Mouse (Mus musculus): ENCODE results near the gene Gucy2c. TPM values are rescaled to one million over a fixed set of nuclear protein-coding genes. Genes with fewer than 3 reads are reported as not detected.
A peak's percentile ranks its signal among the peaks of the same experiment; 100 is the strongest.

Gene Gucy2c
- polyA plus RNA-seq, 1 experiment from 2014 or later, result 0.05 TPM

DNA sequence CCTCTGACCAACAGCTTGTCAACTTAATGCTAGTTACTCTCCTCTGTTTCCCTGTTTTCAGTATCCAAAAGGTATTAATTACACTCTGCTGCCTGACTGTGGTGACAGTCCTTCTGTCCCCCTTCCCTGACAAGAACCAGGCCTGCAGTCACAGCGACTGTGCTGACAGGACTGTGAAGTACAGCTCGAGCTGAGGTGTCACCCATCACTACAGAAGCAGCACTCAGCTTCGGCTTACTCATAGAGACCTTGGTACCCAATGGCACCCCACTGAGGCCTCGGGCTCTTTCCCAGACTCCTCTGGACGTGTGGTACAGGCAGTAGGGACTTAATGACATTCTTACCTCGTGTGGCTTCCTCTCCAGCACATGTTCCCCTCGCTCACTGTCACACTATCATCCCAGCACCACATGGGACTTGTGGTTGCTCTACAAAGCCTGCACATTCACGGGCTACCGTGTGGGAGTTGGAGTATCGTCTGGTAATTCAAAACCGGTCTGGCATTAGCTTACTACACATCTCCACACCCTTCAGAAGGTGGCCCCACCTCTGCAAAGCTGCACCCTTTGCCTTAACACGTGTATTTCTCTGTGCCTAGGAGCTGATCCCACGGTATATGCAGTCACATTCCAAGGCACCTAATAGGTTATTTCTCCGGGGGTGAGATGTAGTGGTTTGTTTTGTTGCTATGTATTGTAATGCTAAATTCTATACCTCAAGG, 113.1 kb downstream of the Gucy2c start:
- WGBS, result 62% methylated on average over 14 of the region's 14 CpGs
- Histone ChIP-seq H3K36me3 (no peaks in the 10 kb centered on the region), H3K9me3 (no peaks in the 10 kb centered on the region), H3K27ac (no peak overlapping the region), H3K4me3 (no peak overlapping the region), H3K4me1 (replicated peaks) (no peaks in the 10 kb centered on the region), H3K27me3 (ENCODE audit: insufficient read depth, poor library complexity, severe bottlenecking) (peaks cover 7% of the 10 kb centered on the region)
- no peak for DNase-seq (ENCODE audit: low spot score)

DNA sequence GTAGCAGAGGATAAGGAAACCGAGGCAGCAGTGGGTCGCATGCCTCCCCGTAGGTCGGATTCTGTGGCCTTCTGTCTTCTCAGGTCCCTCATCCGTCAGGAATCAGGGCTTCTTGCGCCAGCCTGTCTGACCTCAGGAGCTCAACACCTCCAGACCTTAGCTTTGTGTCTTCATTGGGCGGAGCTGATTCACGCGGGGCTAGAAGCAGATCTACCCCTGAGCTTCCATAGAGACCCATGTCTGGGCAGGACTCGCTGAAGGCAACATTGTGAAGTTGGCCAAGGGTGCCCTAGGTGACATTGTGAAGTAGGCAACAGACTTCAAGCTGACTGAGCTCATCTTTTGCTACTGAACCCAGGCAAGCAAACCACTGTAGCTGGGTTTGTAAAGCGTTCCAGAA, 119.5 kb downstream of the Gucy2c start:
- peaks cover 13% of the 10 kb centered on the region for H3K4me1 ChIP-seq (replicated peaks)
- peaks cover 44% of the 10 kb centered on the region for H3K27me3 ChIP-seq (ENCODE audit: insufficient read depth, poor library complexity, severe bottlenecking)
- WGBS, result 17% methylated on average over 11 of the region's 11 CpGs
- H3K9me3 ChIP-seq, result no peaks in the 10 kb centered on the region
- no peak for DNase-seq (ENCODE audit: low spot score)
- no peak overlapping the region; the same call in 1 of the 2 replicates for H3K27ac ChIP-seq
- no peaks in the 10 kb centered on the region for H3K36me3 ChIP-seq
- H3K4me3 ChIP-seq, result peak overlapping the region; percentile 54

DNA sequence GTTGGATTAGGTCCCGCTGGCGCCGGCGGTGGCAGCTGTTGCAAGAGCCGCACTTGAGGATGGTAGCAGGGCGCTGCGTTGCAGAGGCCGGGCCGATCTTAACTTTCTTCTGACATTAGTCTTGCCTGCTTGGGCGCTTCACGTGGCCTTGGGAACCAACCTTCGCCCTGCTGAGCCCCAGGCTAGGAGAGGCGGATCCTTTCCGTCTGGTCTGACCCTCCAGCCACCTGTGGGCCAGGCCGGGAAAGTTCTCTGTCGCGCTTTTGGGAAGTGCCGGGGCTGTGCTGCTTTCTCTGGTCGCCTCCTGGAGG, 119.9 kb downstream of the Gucy2c start, which contains the start of gene Plbd1:
Gene Plbd1, minus strand, starts transcription at position 223 of the 311 bp plus-strand sequence.
- peak within 1 kb of the TSS; percentile 54 for H3K4me3 ChIP-seq
- H3K9me3 ChIP-seq, result no peaks in the 10 kb centered on the region
- WGBS, result under 1% methylated on average over 19 of the region's 19 CpGs
- peak; percentile 55 for DNase-seq (ENCODE audit: low spot score)
- no peaks in the 10 kb centered on the region for H3K36me3 ChIP-seq
- peak within 1 kb of the TSS; percentile 66; the same call in 1 of the 2 replicates for H3K27ac ChIP-seq
- peaks cover 44% of the 10 kb centered on the region for H3K27me3 ChIP-seq (ENCODE audit: insufficient read depth, poor library complexity, severe bottlenecking)
- H3K4me1 ChIP-seq (replicated peaks), result peaks cover 13% of the 10 kb centered on the region

DNA sequence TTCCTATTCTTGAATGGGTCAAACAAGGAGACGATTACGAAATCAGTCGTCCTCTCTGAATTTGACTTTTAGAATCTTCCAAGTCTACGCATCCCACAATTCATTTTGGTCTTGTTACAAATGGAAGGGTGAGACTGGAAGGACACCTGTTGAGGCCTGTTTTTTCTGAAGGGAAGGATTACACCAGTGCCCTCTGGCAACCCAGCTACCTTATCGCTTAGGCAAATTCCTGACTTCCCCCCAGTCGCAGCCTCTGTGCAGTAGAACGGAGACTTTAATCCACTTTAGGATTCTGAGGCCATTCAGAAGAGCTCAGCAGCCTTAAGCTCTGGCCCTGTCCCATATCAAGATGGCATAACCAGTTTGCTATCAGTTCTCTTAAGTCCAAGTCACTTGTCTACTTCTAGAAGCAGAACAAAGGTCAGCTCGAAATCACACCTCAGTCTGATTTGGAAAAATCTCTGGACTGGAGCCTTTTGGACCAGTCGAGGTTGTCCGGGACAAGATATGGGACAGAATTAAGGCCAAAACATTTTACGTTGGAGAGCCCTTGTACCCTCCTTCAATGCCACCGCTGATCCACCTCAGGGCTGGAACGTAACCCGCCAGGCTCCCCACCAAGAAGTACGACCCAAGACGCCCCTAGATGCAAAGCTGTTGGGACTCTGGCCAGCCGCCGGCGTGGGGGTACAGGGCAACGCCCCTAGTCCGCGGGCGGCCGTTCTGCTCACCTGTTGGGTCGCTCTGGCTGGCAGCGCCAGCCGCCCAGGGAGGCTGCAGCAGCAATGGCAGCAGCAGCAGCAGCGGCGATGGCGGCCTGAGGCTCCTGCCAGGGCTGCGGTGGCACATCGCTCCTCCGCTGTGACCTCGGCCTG, 120.5 kb downstream of the Gucy2c start:
- DNase-seq (ENCODE audit: low spot score), result no peak
- peak overlapping the region; percentile 66; the same call in 1 of the 2 replicates for H3K27ac ChIP-seq
- WGBS, result 15% methylated on average over 34 of the region's 34 CpGs
- H3K4me3 ChIP-seq, result peak overlapping the region; percentile 54
- peaks cover 13% of the 10 kb centered on the region for H3K4me1 ChIP-seq (replicated peaks)
- no peaks in the 10 kb centered on the region for H3K9me3 ChIP-seq
- H3K27me3 ChIP-seq (ENCODE audit: insufficient read depth, poor library complexity, severe bottlenecking), result peaks cover 44% of the 10 kb centered on the region
- H3K36me3 ChIP-seq, result no peaks in the 10 kb centered on the region

DNA sequence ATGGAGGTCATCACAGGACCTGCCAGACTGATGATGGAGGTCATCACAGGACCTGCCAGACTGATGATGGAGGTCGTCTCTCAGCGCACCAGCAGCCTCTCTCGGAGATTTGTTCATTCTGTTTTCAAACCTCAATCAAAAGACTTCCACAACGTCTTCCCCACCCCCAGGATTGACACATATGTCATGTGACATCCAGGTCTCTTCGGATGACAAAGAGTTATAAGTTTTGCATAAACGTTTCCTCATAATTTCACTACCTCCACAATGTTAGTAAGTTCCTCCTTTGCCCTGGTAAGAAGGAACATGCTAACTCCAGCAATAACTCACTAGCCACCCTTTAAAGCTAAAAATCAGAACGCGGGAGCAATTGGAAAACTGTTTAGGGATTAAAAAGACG, 122.3 kb downstream of the Gucy2c start:
- WGBS, result 93% methylated on average over 9 of the region's 9 CpGs

DNA sequence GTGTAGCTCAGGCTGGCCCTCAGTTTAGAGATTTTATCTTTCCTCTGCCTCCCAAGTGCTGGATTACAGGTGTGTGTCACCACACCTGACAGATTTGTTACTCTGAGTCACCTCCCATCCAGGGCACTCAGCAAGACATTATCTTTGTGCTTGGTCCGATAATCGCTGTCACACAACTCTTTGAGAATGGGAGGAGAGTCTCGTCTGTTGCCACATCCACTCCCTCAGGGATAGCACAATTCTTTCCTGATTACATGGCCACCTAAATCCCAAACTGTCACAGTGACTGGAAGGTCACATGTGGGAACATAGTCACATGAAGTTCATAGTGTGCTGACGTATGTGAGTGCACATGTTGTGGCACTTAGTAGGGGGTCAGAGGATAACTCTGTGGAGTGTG, 123.3 kb downstream of the Gucy2c start:
- WGBS, result 87% methylated on average over 4 of the region's 4 CpGs
- DNase-seq (ENCODE audit: low spot score), result no peak
- Histone ChIP-seq H3K4me3 (no peak overlapping the region), H3K4me1 (replicated peaks) (peaks cover 13% of the 10 kb centered on the region), H3K27me3 (ENCODE audit: insufficient read depth, poor library complexity, severe bottlenecking) (peaks cover 36% of the 10 kb centered on the region), H3K9me3 (no peaks in the 10 kb centered on the region), H3K36me3 (no peaks in the 10 kb centered on the region), H3K27ac (no peak overlapping the region)

More for the DNA sequence above, 122.3 kb downstream of the Gucy2c start:
- Histone ChIP-seq H3K4me3 (no peak overlapping the region), H3K4me1 (replicated peaks) (peaks cover 13% of the 10 kb centered on the region), H3K27me3 (ENCODE audit: insufficient read depth, poor library complexity, severe bottlenecking) (peaks cover 44% of the 10 kb centered on the region), H3K27ac (no peak overlapping the region), H3K36me3 (no peaks in the 10 kb centered on the region), H3K9me3 (no peaks in the 10 kb centered on the region)
- no peak for DNase-seq (ENCODE audit: low spot score)

DNA sequence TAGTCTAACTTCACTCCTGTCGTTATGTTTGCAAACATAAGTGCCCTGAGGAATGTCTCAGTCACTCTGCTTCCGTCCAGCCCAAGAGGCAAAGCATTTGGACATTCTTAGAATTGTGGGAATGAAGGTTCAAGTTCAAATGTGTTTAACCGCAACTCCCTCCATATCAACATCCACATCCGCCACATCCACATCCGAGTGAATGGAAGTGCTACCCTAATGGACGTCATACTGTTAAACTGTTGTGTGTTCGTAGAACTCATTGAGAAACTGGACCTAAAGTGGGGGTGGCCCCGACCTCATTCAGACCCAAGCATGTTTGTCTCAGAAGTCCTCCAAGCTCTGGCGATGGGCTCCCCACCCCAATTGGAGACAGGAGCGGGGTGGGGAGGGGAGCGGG, 125.8 kb downstream of the Gucy2c start:
- H3K4me1 ChIP-seq (replicated peaks), result no peaks in the 10 kb centered on the region
- no peaks in the 10 kb centered on the region for H3K9me3 ChIP-seq
- H3K4me3 ChIP-seq, result no peak overlapping the region
- peaks cover 11% of the 10 kb centered on the region for H3K27me3 ChIP-seq (ENCODE audit: insufficient read depth, poor library complexity, severe bottlenecking)
- no peak for DNase-seq (ENCODE audit: low spot score)
- 77% methylated on average over 11 of the region's 11 CpGs for WGBS
- H3K27ac ChIP-seq, result no peak overlapping the region
- H3K36me3 ChIP-seq, result no peaks in the 10 kb centered on the region

DNA sequence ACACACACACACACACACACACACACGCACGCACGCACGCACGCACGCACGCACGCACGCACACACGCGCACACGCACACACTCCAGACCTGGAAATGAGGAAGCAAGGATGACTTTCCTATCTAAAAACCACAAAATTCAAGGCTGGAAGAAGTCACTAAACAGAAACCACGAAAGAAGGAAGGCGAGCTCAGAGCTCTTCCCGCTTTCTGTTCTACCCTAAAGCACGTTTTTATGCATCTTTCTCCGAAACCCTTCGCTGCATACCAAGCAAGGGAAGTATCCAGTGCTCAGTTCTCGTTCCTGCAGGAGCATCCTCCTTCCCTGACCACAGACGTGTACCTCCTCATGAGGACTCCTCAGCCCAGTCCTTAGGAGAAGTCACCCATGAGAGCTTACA, 127.1 kb downstream of the Gucy2c start:
- Histone ChIP-seq H3K4me1 (replicated peaks) (no peaks in the 10 kb centered on the region), H3K27me3 (ENCODE audit: insufficient read depth, poor library complexity, severe bottlenecking) (no peaks in the 10 kb centered on the region), H3K36me3 (no peaks in the 10 kb centered on the region), H3K4me3 (no peak overlapping the region), H3K27ac (no peak overlapping the region), H3K9me3 (no peaks in the 10 kb centered on the region)
- no peak for DNase-seq (ENCODE audit: low spot score)
- WGBS, result 93% methylated on average over 20 of the region's 20 CpGs

DNA sequence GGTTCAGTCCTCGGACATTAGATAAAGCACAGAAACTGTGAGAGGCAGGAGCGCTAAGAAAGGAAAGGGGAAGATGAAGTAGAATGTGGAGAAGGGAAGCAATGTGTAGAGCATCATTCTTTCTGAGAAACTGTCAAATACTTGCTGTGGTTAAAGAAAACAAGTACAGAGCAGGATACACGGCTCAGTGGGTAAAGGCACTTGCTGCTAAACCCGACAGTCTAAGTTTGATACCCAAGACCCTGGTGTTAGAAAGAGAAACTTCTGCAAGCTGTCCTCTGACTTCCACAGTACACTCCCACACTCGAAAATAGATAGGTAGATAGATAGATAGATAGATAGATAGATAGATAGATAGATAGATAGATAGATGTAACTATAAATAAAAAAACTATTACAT, 128.2 kb downstream of the Gucy2c start:
- H3K36me3 ChIP-seq, result no peaks in the 10 kb centered on the region
- H3K4me1 ChIP-seq (replicated peaks), result no peaks in the 10 kb centered on the region
- no peak for DNase-seq (ENCODE audit: low spot score)
- H3K27ac ChIP-seq, result no peak overlapping the region
- no peaks in the 10 kb centered on the region for H3K9me3 ChIP-seq
- H3K27me3 ChIP-seq (ENCODE audit: insufficient read depth, poor library complexity, severe bottlenecking), result no peaks in the 10 kb centered on the region
- 77% methylated on average over 5 of the region's 5 CpGs for WGBS
- no peak overlapping the region for H3K4me3 ChIP-seq

DNA sequence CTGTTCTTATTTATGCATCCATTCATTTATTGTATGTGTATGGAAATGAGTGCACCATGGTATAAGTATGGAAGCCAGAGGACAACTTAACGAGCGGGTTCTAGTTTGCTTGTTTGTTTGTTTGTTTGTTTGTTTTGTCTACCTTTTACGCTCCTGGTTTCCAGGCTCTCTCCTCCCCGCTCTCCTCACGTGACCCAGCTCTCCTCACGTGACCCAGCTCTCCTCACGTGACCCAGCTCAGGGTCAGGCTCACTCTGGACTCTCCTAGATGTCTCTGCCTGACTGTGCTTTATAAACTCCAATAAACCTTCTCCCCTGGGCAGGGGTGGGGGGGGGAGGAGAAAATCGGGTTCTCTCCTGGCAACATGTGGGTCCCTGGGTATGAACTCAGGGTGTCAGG, 130.9 kb downstream of the Gucy2c start:
- Histone ChIP-seq H3K27me3 (ENCODE audit: insufficient read depth, poor library complexity, severe bottlenecking) (no peaks in the 10 kb centered on the region), H3K4me3 (no peak overlapping the region), H3K9me3 (no peaks in the 10 kb centered on the region), H3K27ac (no peak overlapping the region), H3K4me1 (replicated peaks) (peaks cover 5% of the 10 kb centered on the region; the same call in 1 of the 2 replicates), H3K36me3 (no peaks in the 10 kb centered on the region)
- WGBS, result 94% methylated on average over 8 of the region's 8 CpGs
- DNase-seq (ENCODE audit: low spot score), result no peak

DNA sequence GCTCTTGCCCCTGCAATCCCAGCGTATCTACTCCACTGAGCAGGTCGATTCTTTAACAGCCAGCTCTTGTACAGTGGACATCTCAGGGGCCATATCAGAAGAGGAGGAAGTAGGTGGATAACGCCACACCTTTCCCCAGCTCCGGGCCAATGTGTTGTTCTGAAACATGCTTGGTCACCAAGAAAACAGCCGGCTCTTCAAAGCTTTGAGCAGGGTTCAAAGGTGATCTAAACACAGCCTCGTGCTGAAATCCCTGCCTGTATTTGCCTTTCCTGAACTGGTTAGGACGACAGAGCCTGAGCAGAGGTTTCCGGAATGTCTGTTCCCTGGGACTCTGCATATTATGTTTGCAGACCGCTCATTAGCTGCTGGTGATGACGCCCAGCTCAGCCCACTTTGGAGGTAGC, 134.1 kb downstream of the Gucy2c start:
- DNase-seq (ENCODE audit: low spot score), result no peak
- Histone ChIP-seq H3K4me3 (no peak overlapping the region), H3K9me3 (no peaks in the 10 kb centered on the region), H3K36me3 (no peaks in the 10 kb centered on the region), H3K27me3 (ENCODE audit: insufficient read depth, poor library complexity, severe bottlenecking) (no peaks in the 10 kb centered on the region), H3K27ac (no peak overlapping the region), H3K4me1 (replicated peaks) (peaks cover 5% of the 10 kb centered on the region; the same call in 1 of the 2 replicates)
- 75% methylated on average over 10 of the region's 10 CpGs for WGBS

All from hindbrain, embryonic 10.5 days (tissue).